In genomic region chr1:38546696-38547095, GRCm38 (mm10) we compare ENCODE assay signal across 15 mouse cellular contexts.
DNase-seq lines count a peak whose midpoint lies in the region; ATAC-seq and TF ChIP-seq lines count a peak whose summit lies in the region.
"Had no signal": no experiment of that assay in that cellular context is flagged by ENCODE, and none has a peak within 500 bp of the region (broad histone marks: within the 10 kb centered on the region; RNA-seq: fewer than 3 reads in every experiment).

No protein-coding gene starts in this region.

- peaks cover 10% of the 10 kb centered on the region; the same call in 1 of the 2 replicates for H3K36me3 ChIP-seq in limb, embryonic 12.5 days
- H3K36me3 ChIP-seq: embryonic facial prominence, embryonic 12.5 days; heart, embryonic 15.5 days had no signal

- no peak overlapping the region for H3K4me3 ChIP-seq in gastrocnemius, adult 2 months
- H3K4me3 ChIP-seq in limb, embryonic 12.5 days (replicated peaks) = no peak overlapping the region
- H3K4me3 ChIP-seq in layer of hippocampus, adult 2 months = no peak overlapping the region
- H3K4me3 ChIP-seq: embryonic facial prominence, embryonic 12.5 days; heart, embryonic 15.5 days had no signal

- ATAC-seq in limb, embryonic 12.5 days (ENCODE audit: insufficient number of reproducible peaks, insufficient read depth, low FRiP score, low TSS enrichment, low read depth) = no peak
- ATAC-seq: liver, postnatal 0 days had no signal

- H3K27me3 ChIP-seq in limb, embryonic 12.5 days = no peaks in the 10 kb centered on the region
- H3K27me3 ChIP-seq: embryonic facial prominence, embryonic 12.5 days; heart, embryonic 15.5 days had no signal

- peaks cover 53% of the 10 kb centered on the region for H3K4me1 ChIP-seq in limb, embryonic 12.5 days (replicated peaks)

- no peak overlapping the region for H3K27ac ChIP-seq in gastrocnemius, adult 2 months
- 0 out of 2 replicates have a peak overlapping the region, but pooled peaks have one; percentile 12 for H3K27ac ChIP-seq in limb, embryonic 12.5 days
- no peak overlapping the region for H3K27ac ChIP-seq in layer of hippocampus, adult 2 months
- H3K27ac ChIP-seq: embryonic facial prominence, embryonic 12.5 days; heart, embryonic 15.5 days had no signal

- DNase-seq in gastrocnemius, adult 2 months = peak; percentile 25
- DNase-seq in gastrocnemius, postnatal 4 days (ENCODE audit: low spot score in 2 of 2) = no peak
- DNase-seq in lung, postnatal 10 days = peak; percentile 13
- no peak for DNase-seq in lung, postnatal 25 days (ENCODE audit: low spot score)
- DNase-seq in heart, postnatal 10 days = peak; percentile 39 to 40
- DNase-seq in adrenal gland, adult 2 months = no peak
- DNase-seq in layer of hippocampus, adult 2 months (ENCODE audit: low spot score in 2 of 2) = no peak
- DNase-seq: adrenal gland, postnatal 25 days; B cell, adult 2 months; kidney, adult 11 months; liver, postnatal 0 days; thymus, postnatal 14 days had no signal

- TF ChIP-seq CTCF in gastrocnemius, adult 2 months (IDR thresholded peaks at IDR 0.05) = no peak
- no peak for TF ChIP-seq CTCF in layer of hippocampus, adult 2 months (conservative IDR thresholded peaks at IDR 0.05)

- H3K9ac ChIP-seq in limb, embryonic 12.5 days (replicated peaks) = 0 out of 2 replicates have a peak overlapping the region, but pooled peaks have one; percentile 4
- H3K9ac ChIP-seq: embryonic facial prominence, embryonic 12.5 days; heart, embryonic 15.5 days; liver, postnatal 0 days had no signal

- intact Hi-C loops in gastrocnemius, adult 2 months (cut with DNase I) = no loop called here
- intact Hi-C loops in heart, postnatal 10 days (cut with DNase I) = no loop called here

- 43% methylated on average over 7 of the region's 7 CpGs for WGBS in limb, embryonic 12.5 days

- H3K4me2 ChIP-seq in limb, embryonic 12.5 days = no peak overlapping the region
- H3K4me2 ChIP-seq: embryonic facial prominence, embryonic 12.5 days; heart, embryonic 15.5 days had no signal

- H3K9me3 ChIP-seq in limb, embryonic 12.5 days = no peaks in the 10 kb centered on the region
- H3K9me3 ChIP-seq: embryonic facial prominence, embryonic 12.5 days; heart, embryonic 15.5 days had no signal

Comparison
In these comparisons a context has a peak if more than half of its experiments do, and no peak if none do; other contexts are left out.
1. DNase-seq: peak in gastrocnemius, adult 2 months (single experiment), lung, postnatal 10 days (single experiment) and heart, postnatal 10 days (2 of 2); none in gastrocnemius, postnatal 4 days (0 of 2), lung, postnatal 25 days (single experiment), adrenal gland, adult 2 months (single experiment) and layer of hippocampus, adult 2 months (0 of 2).